Mouse (Mus musculus) liver, embryonic 14 days (tissue): ENCODE measurements around the gene Mmp20. TPM values are rescaled to one million over a fixed set of nuclear protein-coding genes. Genes with fewer than 3 reads are reported as not detected.

ENCODE experiments used
- polyA plus RNA-seq: library from polyadenylated mRNA; depleted of rRNA; stranded (reverse); fragments of >200 nt; gene quantifications from 2 replicates; pipeline ENCODE4 v1.2.3, GENCODE M21; 2012; rRNA removed

Mmp20 gene
- polyA plus RNA-seq, result not detected in 2 replicates

DNA sequence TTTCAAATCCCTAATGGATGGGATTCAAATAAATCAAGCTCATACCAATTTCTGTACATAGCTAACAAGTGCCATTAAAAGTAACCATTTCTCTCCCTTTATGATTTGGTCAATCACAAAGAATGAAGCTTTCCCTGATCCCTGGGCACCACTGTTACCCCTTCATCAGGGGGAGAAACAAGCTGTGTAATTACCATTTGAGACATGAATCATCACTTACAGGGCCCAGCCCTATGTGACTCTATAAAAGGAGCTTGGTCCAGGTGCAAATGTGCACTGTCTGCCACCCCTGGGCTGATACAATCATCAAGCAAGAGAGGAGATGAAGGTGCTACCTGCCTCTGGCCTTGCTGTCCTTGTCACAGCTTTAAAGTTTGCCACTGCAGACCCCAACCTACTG is at the start of gene Mmp20:
Mmp20 (plus strand) TSS at position 301 of the 400 bp plus-strand sequence.

DNA sequence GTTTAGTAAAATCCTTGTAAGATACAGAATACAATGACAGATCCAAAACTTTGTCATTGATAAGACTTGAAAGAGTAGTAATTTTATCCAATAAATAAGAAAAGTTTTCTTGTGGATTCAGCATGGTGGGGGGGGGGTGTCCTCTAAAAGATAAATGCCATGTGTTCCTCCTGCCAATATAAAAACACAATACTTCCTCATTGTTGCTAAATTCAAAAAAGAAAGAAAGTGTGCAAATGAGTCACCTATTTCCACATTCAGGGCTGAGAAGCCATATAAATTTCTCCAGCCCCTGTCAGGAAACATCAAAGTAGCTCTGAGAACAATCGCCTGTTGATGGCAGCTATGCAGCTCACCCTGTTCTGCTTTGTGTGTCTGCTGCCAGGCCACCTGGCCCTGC is 63.8 kb downstream of the Mmp20 start, which contains the start of gene Mmp7:
Mmp7 (plus strand) TSS at position 301 of the 400 bp plus-strand sequence.

Other genes with a start within 250 kb of the Mmp20 start
- not detected in 2 replicates for gene Mmp1b, start 240.2 kb upstream of the Mmp20 start, polyA plus RNA-seq
- not detected in 2 replicates for gene Mmp3, start 182.4 kb upstream of the Mmp20 start, polyA plus RNA-seq
- gene Mmp10, start 125.9 kb upstream of the Mmp20 start, polyA plus RNA-seq, result not detected in 2 replicates
- 0.95 and 0.99 TPM in 2 replicates for gene Mmp8, start 69.8 kb upstream of the Mmp20 start, polyA plus RNA-seq
- 0.15 and 0.29 TPM in 2 replicates for gene Mmp27, start 56.8 kb upstream of the Mmp20 start, polyA plus RNA-seq
- gene Mmp7, start 63.9 kb downstream of the Mmp20 start, polyA plus RNA-seq, result not detected in 2 replicates
- gene Tmem123, start 135.8 kb downstream of the Mmp20 start, polyA plus RNA-seq, result 23.5 and 26.9 TPM in 2 replicates
- 9.6 and 11.1 TPM in 2 replicates for gene Birc2, start 208.8 kb downstream of the Mmp20 start, polyA plus RNA-seq
- gene Birc3, start 245.0 kb downstream of the Mmp20 start, polyA plus RNA-seq, result 5.0 and 5.8 TPM in 2 replicates